Mouse (Mus musculus) embryo, embryonic 10 days (tissue): ENCODE results near the gene Olfr1446.

ENCODE experiments used
- DNase-seq: peaks from one replicate; pipeline ENCODE4 v3.0.0-alpha.2; 2015; ENCODE audit warnings: low spot score

Gene Olfr1446

GRCm38 (mm10) chr19:12893424-12893823, at the start of gene Olfr1446:
Gene Olfr1446, minus strand, starts transcription at chr19:12893524.
- no peak for DNase-seq

GRCm38 (mm10) chr19:12930540-12930939, 37.2 kb upstream of the Olfr1446 start, which contains the start of gene Olfr1449:
Gene Olfr1449, plus strand, starts transcription at chr19:12930840.
- DNase-seq: no peak

GRCm38 (mm10) chr19:12924319-12924718, 31.0 kb upstream of the Olfr1446 start, which contains the start of gene Olfr1448:
Gene Olfr1448, minus strand, starts transcription at chr19:12924419.
- DNase-seq: no peak

- DNase-seq: no peak
These were observed 10.3 kb upstream of the Olfr1446 start, which contains the start of gene Olfr1447 for GRCm38 (mm10) chr19:12903643-12904042. Gene Olfr1447, minus strand, starts transcription at chr19:12903743.

GRCm38 (mm10) chr19:12883555-12883954, 9.8 kb downstream of the Olfr1446 start, which contains the start of gene Olfr1445:
Gene Olfr1445, plus strand, starts transcription at chr19:12883855.
- DNase-seq: no peak

- no peak for DNase-seq
These were observed 36.3 kb downstream of the Olfr1446 start, which contains the start of gene Olfr1444 for GRCm38 (mm10) chr19:12856983-12857382. Gene Olfr1444, plus strand, starts transcription at chr19:12857283.

GRCm38 (mm10) chr19:12846382-12846781, 46.9 kb downstream of the Olfr1446 start, which contains the start of gene Gm5244:
Gene Gm5244, plus strand, starts transcription at chr19:12846682.
- no peak for DNase-seq

GRCm38 (mm10) chr19:12838507-12838906, 54.8 kb downstream of the Olfr1446 start:
- no peak for DNase-seq
